Mouse (Mus musculus): Measurements from ENCODE around the gene Hpf1. TPM values are rescaled to one million over a fixed set of nuclear protein-coding genes. Genes with fewer than 3 reads are reported as not detected.

Gene Hpf1
- polyA plus RNA-seq, 1 experiment = 214 TPM

DNA sequence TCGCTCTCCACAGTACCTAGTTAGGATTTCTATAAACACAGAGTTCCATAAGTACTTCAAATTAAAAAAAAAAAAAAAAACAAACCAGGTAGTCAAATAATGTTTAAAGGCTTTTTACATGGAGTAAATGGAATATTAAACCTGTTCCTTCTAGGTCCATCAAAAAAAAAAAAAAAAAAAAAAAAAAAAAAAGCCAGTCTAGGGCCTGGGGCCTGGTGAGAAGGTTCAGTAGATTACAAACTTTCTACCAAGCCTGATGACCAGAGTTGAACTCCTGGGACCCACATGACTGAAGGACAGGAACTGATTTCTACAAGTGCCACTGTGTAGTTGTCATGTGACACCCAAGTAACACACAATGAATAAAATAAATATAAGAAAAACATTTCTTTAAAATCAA is 61.5 kb downstream of the Hpf1 start:
- WGBS = 95% methylated on average over 1 of the region's 1 CpGs
- Histone ChIP-seq H3K4me3 (replicated peaks; ENCODE audit: control insufficient read depth, low read depth, low read length) (no peak overlapping the region), H3K27ac (ENCODE audit: control insufficient read depth, insufficient read depth, low read depth, low read length, poor library complexity) (no peak overlapping the region), H3K4me1 (ENCODE audit: control insufficient read depth, insufficient read depth, low read length) (no peaks in the 10 kb centered on the region)
- TF ChIP-seq POLR2A (IDR thresholded peaks at IDR 0.05; ENCODE audit: borderline replicate concordance, control insufficient read depth, low read depth, low read length) (no peak), CTCF (IDR thresholded peaks at IDR 0.05; ENCODE audit: control insufficient read depth, insufficient read depth, low read length) (no peak)

DNA sequence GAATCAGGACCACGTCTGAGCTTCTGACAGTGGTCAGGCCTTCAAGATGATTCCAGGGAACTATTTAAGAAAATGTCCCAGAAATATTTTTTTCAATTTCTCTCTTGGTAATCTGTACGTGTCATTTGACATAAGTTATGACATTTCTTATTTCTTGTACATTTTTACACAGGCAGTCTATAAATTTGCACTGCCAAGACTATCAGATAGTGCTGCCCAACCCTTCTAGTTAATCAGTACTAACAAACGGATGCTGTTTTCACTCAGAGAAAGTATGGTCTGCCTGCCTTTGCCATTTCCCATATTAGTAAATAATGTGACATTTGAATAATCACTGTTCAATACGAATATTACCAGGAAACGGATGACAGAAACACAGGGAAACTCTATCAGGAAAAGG is 62.6 kb downstream of the Hpf1 start:
- 56% methylated on average over 5 of the region's 5 CpGs for WGBS
- no peak overlapping the region for H3K27ac ChIP-seq (ENCODE audit: control insufficient read depth, insufficient read depth, low read depth, low read length, poor library complexity)
- H3K4me3 ChIP-seq (replicated peaks; ENCODE audit: control insufficient read depth, low read depth, low read length) = peak overlapping the region; percentile 30
- H3K4me1 ChIP-seq (ENCODE audit: control insufficient read depth, insufficient read depth, low read length) = no peaks in the 10 kb centered on the region; the same call in 1 of the 2 replicates
- TF ChIP-seq POLR2A (IDR thresholded peaks at IDR 0.05; ENCODE audit: borderline replicate concordance, control insufficient read depth, low read depth, low read length) (no peak), CTCF (IDR thresholded peaks at IDR 0.05; ENCODE audit: control insufficient read depth, insufficient read depth, low read length) (no peak)

DNA sequence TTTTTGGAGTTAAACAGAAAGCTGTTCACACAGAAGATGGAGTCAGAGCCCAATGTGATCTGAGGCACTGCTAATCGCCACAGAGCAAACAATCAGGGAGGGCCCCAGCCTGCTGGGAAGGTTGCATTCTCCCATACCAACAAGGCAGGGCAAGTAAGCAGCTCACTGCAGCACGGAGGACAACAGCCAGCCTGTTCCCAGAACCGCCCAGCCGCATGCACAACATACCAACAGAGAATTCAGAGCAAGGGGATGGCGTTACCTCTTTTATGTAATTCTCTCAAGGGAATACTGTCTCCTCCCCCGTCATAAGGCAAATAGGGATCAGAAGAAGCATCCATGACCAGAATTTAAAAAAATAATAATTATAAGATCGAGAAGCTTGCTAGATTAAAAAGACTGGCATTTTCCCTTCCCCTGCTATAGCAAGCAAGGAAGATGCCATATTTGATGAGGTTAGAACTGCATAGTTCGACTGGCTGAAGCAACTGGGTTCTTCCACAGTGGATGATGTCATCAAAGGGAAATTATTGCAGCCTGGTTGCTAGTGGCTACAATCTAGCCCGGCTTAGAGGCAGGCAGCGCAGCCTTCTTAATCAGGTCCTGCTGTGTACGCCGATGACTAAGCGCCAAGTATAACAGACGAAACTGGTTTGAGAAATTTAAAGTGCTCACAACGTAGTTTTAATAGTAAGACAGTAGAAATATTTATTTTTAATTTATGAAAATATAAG is 64.2 kb downstream of the Hpf1 start:
- TF ChIP-seq CTCF (IDR thresholded peaks at IDR 0.05; ENCODE audit: control insufficient read depth, insufficient read depth, low read length) (no peak), POLR2A (IDR thresholded peaks at IDR 0.05; ENCODE audit: borderline replicate concordance, control insufficient read depth, low read depth, low read length) (peak; percentile 49)
- 32% methylated on average over 15 of the region's 15 CpGs for WGBS
- H3K4me3 ChIP-seq (replicated peaks; ENCODE audit: control insufficient read depth, low read depth, low read length) = peak overlapping the region; percentile 79
- H3K27ac ChIP-seq (ENCODE audit: control insufficient read depth, insufficient read depth, low read depth, low read length, poor library complexity) = peak overlapping the region; percentile 74
- H3K4me1 ChIP-seq (ENCODE audit: control insufficient read depth, insufficient read depth, low read length) = no peaks in the 10 kb centered on the region; the same call in 1 of the 2 replicates

DNA sequence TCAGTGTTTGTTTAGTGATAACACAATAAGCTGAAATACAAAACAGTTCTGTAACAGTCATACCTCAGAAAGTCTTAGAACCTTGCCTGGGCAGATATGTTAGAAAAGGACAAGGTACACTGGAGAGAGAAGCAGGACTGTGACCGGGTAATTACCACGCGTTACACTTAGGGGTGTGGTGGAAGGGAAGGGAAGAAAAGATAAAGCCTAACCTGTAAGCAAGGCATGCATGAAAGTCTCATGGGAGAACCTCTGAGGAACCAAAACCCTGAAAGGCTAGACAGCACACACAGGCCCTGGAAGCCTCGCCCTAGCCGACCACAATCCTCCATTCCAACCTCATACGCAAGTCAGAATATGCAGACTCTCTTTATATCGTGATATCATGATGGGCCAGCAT is 66.6 kb downstream of the Hpf1 start:
- Histone ChIP-seq H3K4me3 (replicated peaks; ENCODE audit: control insufficient read depth, low read depth, low read length) (no peak overlapping the region), H3K27ac (ENCODE audit: control insufficient read depth, insufficient read depth, low read depth, low read length, poor library complexity) (peak overlapping the region; percentile 49), H3K4me1 (ENCODE audit: control insufficient read depth, insufficient read depth, low read length) (no peaks in the 10 kb centered on the region; the same call in 1 of the 2 replicates)
- WGBS = 57% methylated on average over 7 of the region's 7 CpGs
- TF ChIP-seq CTCF (IDR thresholded peaks at IDR 0.05; ENCODE audit: control insufficient read depth, insufficient read depth, low read length) (no peak), POLR2A (IDR thresholded peaks at IDR 0.05; ENCODE audit: borderline replicate concordance, control insufficient read depth, low read depth, low read length) (no peak)

Other genes starting within 250 kb of the Hpf1 start
- gene Clcn3, start 92.9 kb downstream of the Hpf1 start, polyA plus RNA-seq (2011; ENCODE audit: insufficient read depth, insufficient read length, low replicate concordance, missing spikeins) = 35.2 and 45.1 TPM in 2 replicates
- gene Nek1, start 102.8 kb downstream of the Hpf1 start, polyA plus RNA-seq (2011; ENCODE audit: insufficient read depth, insufficient read length, low replicate concordance, missing spikeins) = 7.1 and 10.0 TPM in 2 replicates

Data from bone marrow, adult 2 months (tissue).